Mouse (Mus musculus): ENCODE results near the gene Fam19a1. TPM values are rescaled to one million over a fixed set of nuclear protein-coding genes. Genes with fewer than 3 reads are reported as not detected.

Fam19a1 gene
- polyA plus RNA-seq, 1 experiment from 2014 or later, result 1.7 TPM

- Histone ChIP-seq H3K4me2 (replicated peaks; ENCODE audit: low read depth) (no peak overlapping the region), H3K4me1 (replicated peaks; ENCODE audit: control insufficient read depth, insufficient read depth, low read length) (no peaks in the 10 kb centered on the region), H3K27me3 (replicated peaks; ENCODE audit: control insufficient read depth, insufficient read depth, low read length) (no peaks in the 10 kb centered on the region), H3K36me3 (ENCODE audit: control insufficient read depth, insufficient read depth) (no peaks in the 10 kb centered on the region), H3K9ac (ENCODE audit: low read depth, low read length) (no peak overlapping the region), H3K27ac (ENCODE audit: low read depth, low read length) (no peak overlapping the region), H3K4me3 (ENCODE audit: low read depth, low read length) (no peak overlapping the region), H3K9me3 (ENCODE audit: control insufficient read depth) (no peaks in the 10 kb centered on the region)
- no peak for TF ChIP-seq CTCF (IDR thresholded peaks at IDR 0.05; ENCODE audit: low read depth)
- ATAC-seq, result no peak
- 61% methylated on average over 3 of the region's 3 CpGs for WGBS
These were observed 324.9 kb downstream of the Fam19a1 start for GRCm38 (mm10) chr6:96437814-96438213.

GRCm38 (mm10) chr6:96439419-96439818 lies 326.5 kb downstream of the Fam19a1 start:
- H3K9me3 ChIP-seq (ENCODE audit: control insufficient read depth), result no peaks in the 10 kb centered on the region
- H3K36me3 ChIP-seq (ENCODE audit: control insufficient read depth, insufficient read depth), result no peaks in the 10 kb centered on the region
- no peak overlapping the region for H3K9ac ChIP-seq (ENCODE audit: low read depth, low read length)
- no peak for ATAC-seq
- WGBS, result 51% methylated on average over 2 of the region's 2 CpGs
- no peak overlapping the region for H3K27ac ChIP-seq (ENCODE audit: low read depth, low read length)
- TF ChIP-seq CTCF (IDR thresholded peaks at IDR 0.05; ENCODE audit: low read depth), result no peak
- H3K4me2 ChIP-seq (replicated peaks; ENCODE audit: low read depth), result no peak overlapping the region
- H3K27me3 ChIP-seq (replicated peaks; ENCODE audit: control insufficient read depth, insufficient read depth, low read length), result no peaks in the 10 kb centered on the region
- H3K4me1 ChIP-seq (replicated peaks; ENCODE audit: control insufficient read depth, insufficient read depth, low read length), result no peaks in the 10 kb centered on the region
- no peak overlapping the region for H3K4me3 ChIP-seq (ENCODE audit: low read depth, low read length)

- no peaks in the 10 kb centered on the region for H3K9me3 ChIP-seq (ENCODE audit: control insufficient read depth)
- H3K4me3 ChIP-seq (ENCODE audit: low read depth, low read length), result no peak overlapping the region
- no peak overlapping the region for H3K4me2 ChIP-seq (replicated peaks; ENCODE audit: low read depth)
- H3K36me3 ChIP-seq (ENCODE audit: control insufficient read depth, insufficient read depth), result no peaks in the 10 kb centered on the region
- ATAC-seq, result no peak
- H3K27me3 ChIP-seq (replicated peaks; ENCODE audit: control insufficient read depth, insufficient read depth, low read length), result no peaks in the 10 kb centered on the region
- H3K4me1 ChIP-seq (replicated peaks; ENCODE audit: control insufficient read depth, insufficient read depth, low read length), result no peaks in the 10 kb centered on the region
- no peak for TF ChIP-seq CTCF (IDR thresholded peaks at IDR 0.05; ENCODE audit: low read depth)
- WGBS, result 69% methylated on average over 3 of the region's 3 CpGs
- no peak overlapping the region for H3K27ac ChIP-seq (ENCODE audit: low read depth, low read length)
- H3K9ac ChIP-seq (ENCODE audit: low read depth, low read length), result no peak overlapping the region
These were observed 329.0 kb downstream of the Fam19a1 start for GRCm38 (mm10) chr6:96441971-96442370.

- no peak overlapping the region for H3K27ac ChIP-seq (ENCODE audit: low read depth, low read length)
- H3K9me3 ChIP-seq (ENCODE audit: control insufficient read depth), result no peaks in the 10 kb centered on the region
- ATAC-seq, result no peak
- H3K4me3 ChIP-seq (ENCODE audit: low read depth, low read length), result no peak overlapping the region
- TF ChIP-seq CTCF (IDR thresholded peaks at IDR 0.05; ENCODE audit: low read depth), result no peak
- H3K4me2 ChIP-seq (replicated peaks; ENCODE audit: low read depth), result no peak overlapping the region
- WGBS, result 83% methylated on average over 4 of the region's 4 CpGs
- no peaks in the 10 kb centered on the region for H3K4me1 ChIP-seq (replicated peaks; ENCODE audit: control insufficient read depth, insufficient read depth, low read length)
- H3K27me3 ChIP-seq (replicated peaks; ENCODE audit: control insufficient read depth, insufficient read depth, low read length), result no peaks in the 10 kb centered on the region
- no peak overlapping the region for H3K9ac ChIP-seq (ENCODE audit: low read depth, low read length)
- H3K36me3 ChIP-seq (ENCODE audit: control insufficient read depth, insufficient read depth), result no peaks in the 10 kb centered on the region
These were observed 334.5 kb downstream of the Fam19a1 start for GRCm38 (mm10) chr6:96447466-96447865.

GRCm38 (mm10) chr6:96456266-96456665 lies 343.3 kb downstream of the Fam19a1 start:
- no peak for TF ChIP-seq CTCF (IDR thresholded peaks at IDR 0.05; ENCODE audit: low read depth)
- H3K27me3 ChIP-seq (replicated peaks; ENCODE audit: control insufficient read depth, insufficient read depth, low read length), result no peaks in the 10 kb centered on the region
- H3K9me3 ChIP-seq (ENCODE audit: control insufficient read depth), result no peaks in the 10 kb centered on the region
- H3K9ac ChIP-seq (ENCODE audit: low read depth, low read length), result no peak overlapping the region
- no peak for ATAC-seq
- H3K27ac ChIP-seq (ENCODE audit: low read depth, low read length), result no peak overlapping the region
- 85% methylated on average over 1 of the region's 1 CpGs for WGBS
- 0 out of 2 replicates have a peak, but pooled peaks cover 4% of the 10 kb centered on the region for H3K4me1 ChIP-seq (replicated peaks; ENCODE audit: control insufficient read depth, insufficient read depth, low read length)
- H3K4me3 ChIP-seq (ENCODE audit: low read depth, low read length), result no peak overlapping the region
- no peaks in the 10 kb centered on the region for H3K36me3 ChIP-seq (ENCODE audit: control insufficient read depth, insufficient read depth)
- H3K4me2 ChIP-seq (replicated peaks; ENCODE audit: low read depth), result no peak overlapping the region

- Histone ChIP-seq H3K36me3 (ENCODE audit: control insufficient read depth, insufficient read depth) (no peaks in the 10 kb centered on the region), H3K27me3 (replicated peaks; ENCODE audit: control insufficient read depth, insufficient read depth, low read length) (no peaks in the 10 kb centered on the region), H3K9me3 (ENCODE audit: control insufficient read depth) (no peaks in the 10 kb centered on the region), H3K4me3 (ENCODE audit: low read depth, low read length) (no peak overlapping the region), H3K9ac (ENCODE audit: low read depth, low read length) (no peak overlapping the region), H3K4me1 (replicated peaks; ENCODE audit: control insufficient read depth, insufficient read depth, low read length) (0 out of 2 replicates have a peak, but pooled peaks cover 4% of the 10 kb centered on the region), H3K27ac (ENCODE audit: low read depth, low read length) (no peak overlapping the region), H3K4me2 (replicated peaks; ENCODE audit: low read depth) (no peak overlapping the region)
- ATAC-seq, result peak; percentile 91
- 39% methylated on average over 6 of the region's 6 CpGs for WGBS
- TF ChIP-seq CTCF (IDR thresholded peaks at IDR 0.05; ENCODE audit: low read depth), result no peak
These were observed 344.8 kb downstream of the Fam19a1 start for GRCm38 (mm10) chr6:96457590-96458259.

All from intestine, postnatal 0 days (tissue).